Mouse (Mus musculus) MEL (cell line): ENCODE measurements around the gene Myl6b. TPM values are rescaled to one million over a fixed set of nuclear protein-coding genes. Genes with fewer than 3 reads are reported as not detected.

Source experiments
- DNase-seq: peaks from one replicate; pipeline ENCODE4 v3.0.0; 2011; ENCODE audit warnings: low read depth, low spot score
- H3K27ac ChIP-seq: 2 replicates; pipeline ENCODE4 v1.5.1; 2012; ENCODE audit warnings: low read depth, mild to moderate bottlenecking, control low read depth, low read length, moderate library complexity; ENCODE audit not compliant: control insufficient read depth
- H3K27me3 ChIP-seq, 2 experiments: fragments of 150-350 bp in 1 of 2; sonication (generic) in 1 of 2; 2 replicates each; pipeline ENCODE4 v1.6.1; 2012; ENCODE audit warnings: low read length in 2 of 2, mild to moderate bottlenecking in 2 of 2, improper control_type of control experiment in 1 of 2, moderate library complexity in 1 of 2; ENCODE audit not compliant: insufficient read depth in 2 of 2, control insufficient read depth in 1 of 2
- H3K36me3 ChIP-seq, 2 experiments: 2 replicates each; pipeline ENCODE4 v1.6.1; 2012 to 2014; ENCODE audit warnings: low read length in 2 of 2, improper control_type of control experiment in 1 of 2, inconsistent platforms in 1 of 2, mild to moderate bottlenecking in 1 of 2; ENCODE audit not compliant: insufficient read depth in 2 of 2, control insufficient read depth in 1 of 2
- H3K4me1 ChIP-seq, 2 experiments: fragments of 150-350 bp in 1 of 2; sonication (generic) in 1 of 2; 2 replicates each; pipeline ENCODE4 v1.6.1; 2012; ENCODE audit warnings: low read length in 2 of 2, improper control_type of control experiment in 1 of 2, mild to moderate bottlenecking in 1 of 2; ENCODE audit not compliant: insufficient read depth in 2 of 2, control insufficient read depth in 1 of 2
- H3K4me3 ChIP-seq, 2 experiments: fragments of 150-350 bp in 1 of 2; sonication (generic) in 1 of 2; 2 replicates each; pipeline ENCODE4 v1.5.1; 2012; ENCODE audit warnings: low read depth in 2 of 2, low read length in 2 of 2, mild to moderate bottlenecking in 2 of 2, moderate library complexity in 2 of 2, control low read depth in 1 of 2, improper control_type of control experiment in 1 of 2; ENCODE audit not compliant: control insufficient read depth in 1 of 2, insufficient read depth in 1 of 2
- H3K79me2 ChIP-seq: 2 replicates; pipeline ENCODE4 v1.6.1; 2012; ENCODE audit warnings: mild to moderate bottlenecking, low read length, moderate library complexity; ENCODE audit not compliant: control insufficient read depth, poor library complexity, insufficient read depth
- H3K9ac ChIP-seq: 2 replicates; pipeline ENCODE4 v1.6.1; 2012; ENCODE audit warnings: low read depth, mild to moderate bottlenecking, control low read depth, low read length, moderate library complexity; ENCODE audit not compliant: control insufficient read depth, poor library complexity, severe bottlenecking
- H3K9me3 ChIP-seq: fragments of 150-350 bp; sonication (generic); replicated peaks from 2 replicates; pipeline ENCODE4 v1.6.1; 2012; ENCODE audit warnings: mild to moderate bottlenecking, low read length, improper control_type of control experiment, moderate library complexity; ENCODE audit not compliant: insufficient read depth
- CHD1 ChIP-seq: IDR thresholded peaks from 2 replicates; pipeline ENCODE4 v1.6.1; 2012; ENCODE audit warnings: low read depth, mild to moderate bottlenecking, inconsistent platforms, low read length, improper control_type of control experiment
- CHD2 ChIP-seq: IDR thresholded peaks from 2 replicates; pipeline ENCODE4 v1.6.1; 2011; ENCODE audit warnings: low read length, improper control_type of control experiment
- ELF1 ChIP-seq: IDR thresholded peaks from 2 replicates; pipeline ENCODE4 v1.6.1; 2014; ENCODE audit warnings: low read depth, mild to moderate bottlenecking, inconsistent platforms, low read length, improper control_type of control experiment, moderate library complexity
- EP300 ChIP-seq, 2 experiments: IDR thresholded peaks; 2 replicates each; pipeline ENCODE4 v1.6.1; 2011; ENCODE audit warnings: improper control_type of control experiment in 2 of 2, low read length in 2 of 2, low read depth in 1 of 2, mild to moderate bottlenecking in 1 of 2
- GABPA ChIP-seq: IDR thresholded peaks from 2 replicates; pipeline ENCODE4 v1.6.1; 2012; ENCODE audit warnings: low read depth, mild to moderate bottlenecking, inconsistent platforms, low read length, improper control_type of control experiment, moderate library complexity
- GATA1 ChIP-seq: IDR thresholded peaks from 2 replicates; pipeline ENCODE4 v1.6.1; 2011; ENCODE audit warnings: low read depth, low read length, improper control_type of control experiment
- HCFC1 ChIP-seq: IDR thresholded peaks from 2 replicates; pipeline ENCODE4 v1.6.1; 2012; ENCODE audit warnings: low read depth, mild to moderate bottlenecking, inconsistent platforms, low read length, improper control_type of control experiment, moderate library complexity
- MXI1 ChIP-seq: IDR thresholded peaks from 2 replicates; pipeline ENCODE4 v1.6.1; 2011; ENCODE audit warnings: mild to moderate bottlenecking, low read depth, low read length, improper control_type of control experiment
- POLR2A ChIP-seq, 2 experiments: IDR thresholded peaks; 2 replicates each; pipeline ENCODE4 v1.6.1; 2011 to 2012; ENCODE audit warnings: low read length in 2 of 2, mild to moderate bottlenecking in 2 of 2, control low read depth in 1 of 2, improper control_type of control experiment in 1 of 2, low read depth in 1 of 2, moderate library complexity in 1 of 2; ENCODE audit not compliant: control insufficient read depth in 1 of 2, insufficient read depth in 1 of 2, poor library complexity in 1 of 2
- POLR2AphosphoS5 ChIP-seq: IDR thresholded peaks from 2 replicates; pipeline ENCODE4 v1.6.1; 2012; ENCODE audit warnings: low read depth, borderline replicate concordance, mild to moderate bottlenecking, inconsistent platforms, low read length, moderate library complexity, mixed read lengths
- RAD21 ChIP-seq: IDR thresholded peaks from 2 replicates; pipeline ENCODE4 v1.6.1; 2011; ENCODE audit warnings: mild to moderate bottlenecking, low read depth, low read length, improper control_type of control experiment
- RCOR1 ChIP-seq: IDR thresholded peaks from 2 replicates; pipeline ENCODE4 v1.6.1; 2012; ENCODE audit warnings: low read depth, mild to moderate bottlenecking, inconsistent platforms, low read length, improper control_type of control experiment
- SIN3A ChIP-seq: IDR thresholded peaks from 2 replicates; pipeline ENCODE4 v1.6.1; 2012; ENCODE audit warnings: low read length, improper control_type of control experiment, inconsistent platforms
- TAL1 ChIP-seq: IDR thresholded peaks from 2 replicates; pipeline ENCODE4 v1.6.1; 2012; ENCODE audit warnings: mild to moderate bottlenecking, inconsistent platforms, low read length, moderate library complexity, mixed read lengths
- TBP ChIP-seq: IDR thresholded peaks from 2 replicates; pipeline ENCODE4 v1.8.0; 2011; ENCODE audit warnings: low read depth, low read length, improper control_type of control experiment
- TCF12 ChIP-seq: IDR thresholded peaks from 2 replicates; pipeline ENCODE4 v1.6.1; 2014; ENCODE audit warnings: low read depth, mild to moderate bottlenecking, inconsistent platforms, low read length, improper control_type of control experiment, moderate library complexity
- UBTF ChIP-seq: IDR thresholded peaks from 2 replicates; pipeline ENCODE4 v1.6.1; 2012; ENCODE audit warnings: low read depth, mild to moderate bottlenecking, inconsistent platforms, low read length, improper control_type of control experiment, moderate library complexity, borderline replicate concordance; ENCODE audit not compliant: insufficient read depth
- USF2 ChIP-seq, 2 experiments: IDR thresholded peaks; 2 replicates each; pipeline ENCODE4 v1.6.1; 2011 to 2012; ENCODE audit warnings: improper control_type of control experiment in 2 of 2, low read length in 2 of 2, borderline replicate concordance in 1 of 2, inconsistent platforms in 1 of 2, low read depth in 1 of 2, mild to moderate bottlenecking in 1 of 2; ENCODE audit not compliant: insufficient read depth in 1 of 2
- ZC3H11A ChIP-seq: IDR thresholded peaks from 2 replicates; pipeline ENCODE4 v1.6.1; 2012; ENCODE audit warnings: low read depth, mild to moderate bottlenecking, inconsistent platforms, low read length, improper control_type of control experiment
- polyA plus RNA-seq, 2 experiments: library from polyadenylated mRNA; stranded (reverse) in 1 of 2; unstranded in 1 of 2; fragments of >175 nt in 1 of 2; fragments of >200 nt in 1 of 2; gene quantifications; 2 replicates each; pipeline versions ENCODE4 v1.2.1 to v1.2.4; 2012; ENCODE audit warnings: low replicate concordance in 2 of 2, low read depth in 1 of 2; ENCODE audit not compliant: insufficient read length in 2 of 2, insufficient read depth in 1 of 2, missing spikeins in 1 of 2
- total RNA-seq: library from RNA; depleted of rRNA; stranded (reverse); fragments of 300-350 nt; gene quantifications from 2 replicates; pipeline ENCODE4 v1.2.3, GENCODE M21; 2012; rRNA removed

The Myl6b gene
- total and polyA plus RNA-seq, 3 experiments, result 1.8 to 18.8 TPM; not detected in 1

DNA sequence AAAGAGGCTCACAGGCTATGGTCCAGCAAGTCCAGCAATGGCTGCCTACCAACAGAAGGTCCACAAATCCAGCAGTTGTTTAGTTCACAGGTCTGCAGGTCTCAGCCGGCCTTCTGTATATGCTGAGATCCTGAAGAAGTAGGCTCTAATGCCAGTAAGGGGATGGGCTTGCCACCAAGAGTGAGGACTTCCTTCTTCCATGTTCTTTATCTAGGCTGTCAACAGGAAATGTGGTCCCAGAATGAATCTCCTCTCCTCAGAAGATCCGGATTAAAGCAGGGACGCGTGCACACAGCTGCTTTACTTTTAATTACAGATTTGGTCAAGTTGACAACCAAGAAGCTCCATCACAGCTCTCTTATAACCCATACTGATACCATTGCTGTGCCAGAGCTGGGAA lies 53.1 kb downstream of the Myl6b start:
- peaks cover 5 to 14% of the 10 kb centered on the region in 2 experiments for H3K4me1 ChIP-seq
- TF ChIP-seq USF2 (IDR thresholded peaks at IDR 0.05; ENCODE audit: borderline replicate concordance in 1 of 2, insufficient read depth in 1 of 2, low read depth in 1 of 2, low read length in 2 of 2), result no peak
- TF ChIP-seq RCOR1, result peak; percentile 78
- TF ChIP-seq ELF1, result 0 out of 2 replicates have a peak, but pooled peaks have one; percentile 15
- TF ChIP-seq TBP, result no peak
- TF ChIP-seq GATA1, result 0 out of 2 replicates have a peak, but pooled peaks have one; percentile 35
- H3K27ac ChIP-seq, result no peak overlapping the region
- no peak overlapping the region for H3K4me3 ChIP-seq
- no peaks in the 10 kb centered on the region for H3K79me2 ChIP-seq
- DNase-seq, result peak; percentile 42
- H3K36me3 ChIP-seq, result peaks cover 0 to 11% of the 10 kb centered on the region in 2 experiments; a peak in 2 of 4 replicates
- H3K9ac ChIP-seq, result no peak overlapping the region
- H3K9me3 ChIP-seq, result no peaks in the 10 kb centered on the region
- no peaks in the 10 kb centered on the region for H3K27me3 ChIP-seq

DNA sequence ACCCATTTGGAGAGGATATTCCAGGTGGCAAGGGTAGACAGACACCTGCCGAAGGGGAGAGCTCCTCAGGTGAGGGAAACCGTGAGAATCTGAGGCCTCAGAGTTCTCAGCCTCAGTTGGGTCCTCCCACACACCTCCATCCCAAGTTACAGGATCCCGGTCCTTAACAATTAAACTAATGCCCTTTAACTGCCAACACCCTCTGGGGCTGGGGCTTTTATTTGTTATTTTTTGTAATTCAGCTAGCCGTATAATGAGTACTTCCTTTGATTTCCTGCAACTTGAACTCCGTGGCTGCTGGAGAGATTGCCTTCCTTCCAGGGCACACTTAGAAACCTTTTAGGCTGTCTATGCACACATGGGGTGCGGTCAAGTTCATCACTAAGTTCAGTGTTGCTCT lies 54.1 kb downstream of the Myl6b start:
- H3K36me3 ChIP-seq, result peaks cover 0 to 11% of the 10 kb centered on the region in 2 experiments; a peak in 3 of 4 replicates
- H3K27ac ChIP-seq, result no peak overlapping the region
- no peaks in the 10 kb centered on the region for H3K27me3 ChIP-seq
- H3K79me2 ChIP-seq, result no peaks in the 10 kb centered on the region
- no peaks in the 10 kb centered on the region for H3K9me3 ChIP-seq
- TF ChIP-seq GABPA (no peak), RAD21 (no peak), POLR2A (IDR thresholded peaks at IDR 0.05; ENCODE audit: control insufficient read depth in 1 of 2, insufficient read depth in 1 of 2, low read depth in 1 of 2, low read length in 2 of 2, poor library complexity in 1 of 2) (no peak), EP300 (IDR thresholded peaks at IDR 0.05; ENCODE audit: low read depth in 1 of 2, low read length in 2 of 2) (no peak), SIN3A (no peak), RCOR1 (no peak), HCFC1 (no peak), USF2 (IDR thresholded peaks at IDR 0.05; ENCODE audit: borderline replicate concordance in 1 of 2, insufficient read depth in 1 of 2, low read depth in 1 of 2, low read length in 2 of 2) (no peak), POLR2AphosphoS5 (no peak), MXI1 (no peak), CHD2 (no peak), TCF12 (no peak), ZC3H11A (no peak), TAL1 (no peak), CHD1 (no peak), UBTF (no peak)
- H3K4me1 ChIP-seq, result peaks cover 5 to 14% of the 10 kb centered on the region in 2 experiments
- no peak overlapping the region for H3K4me3 ChIP-seq
- no peak for DNase-seq
- H3K9ac ChIP-seq, result no peak overlapping the region

Other genes with a start within 250 kb of the Myl6b start
- gene Apon, start 244.6 kb downstream of the Myl6b start, total RNA-seq, result 0.27 and 0.46 TPM in 2 replicates
- under 1 TPM in 1 of 2 experiments, not detected in 1; 0.46 TPM for gene Apon, start 244.6 kb downstream of the Myl6b start, polyA plus RNA-seq
- gene Apof, start 230.0 kb downstream of the Myl6b start, total RNA-seq, result not detected in 2 replicates
- not detected for gene Apof, start 230.0 kb downstream of the Myl6b start, polyA plus RNA-seq
- 3.4 and 3.6 TPM in 2 replicates for gene Stat2, start 228.1 kb downstream of the Myl6b start, total RNA-seq
- 1 to 10 TPM in 1 of 2 experiments, not detected in 1; 6.6 TPM for gene Stat2, start 228.1 kb downstream of the Myl6b start, polyA plus RNA-seq
- 0.12 and 0.20 TPM in 2 replicates for gene Il23a, start 199.9 kb downstream of the Myl6b start, total RNA-seq
- gene Il23a, start 199.9 kb downstream of the Myl6b start, polyA plus RNA-seq, result under 1 TPM in 1 of 2 experiments, not detected in 1; 0.29 TPM
- 6.8 and 7.9 TPM in 2 replicates for gene Pan2, start 195.3 kb downstream of the Myl6b start, total RNA-seq
- gene Pan2, start 195.3 kb downstream of the Myl6b start, polyA plus RNA-seq, result 10 to 100 TPM in 1 of 2 experiments, not detected in 1; 28.6 TPM
- 92.4 and 98.1 TPM in 2 replicates for gene Cnpy2, start 176.2 kb downstream of the Myl6b start, total RNA-seq
- 100 to 1,000 TPM in 1 of 2 experiments, not detected in 1; 107 TPM for gene Cnpy2, start 176.2 kb downstream of the Myl6b start, polyA plus RNA-seq
- gene Cs, start 161.0 kb downstream of the Myl6b start, total RNA-seq, result 161 and 187 TPM in 2 replicates
- 100 to 1,000 TPM; 133 to 256 TPM for gene Cs, start 161.0 kb downstream of the Myl6b start, polyA plus RNA-seq
- gene Coq10a, start 129.7 kb downstream of the Myl6b start, total RNA-seq, result 6.8 and 7.7 TPM in 2 replicates
- 10 to 100 TPM in 1 of 2 experiments, not detected in 1; 14.1 TPM for gene Coq10a, start 129.7 kb downstream of the Myl6b start, polyA plus RNA-seq
- gene Ankrd52, start 121.6 kb downstream of the Myl6b start, total RNA-seq, result 9.5 and 10.0 TPM in 2 replicates
- 10 to 100 TPM in 1 of 2 experiments, not detected in 1; 39.9 TPM for gene Ankrd52, start 121.6 kb downstream of the Myl6b start, polyA plus RNA-seq
- not detected in 2 replicates for gene Slc39a5, start 97.5 kb downstream of the Myl6b start, total RNA-seq
- not detected for gene Slc39a5, start 97.5 kb downstream of the Myl6b start, polyA plus RNA-seq
- 33.7 and 39.9 TPM in 2 replicates for gene Nabp2, start 87.2 kb downstream of the Myl6b start, total RNA-seq
- 100 to 1,000 TPM; 166 to 249 TPM for gene Nabp2, start 87.2 kb downstream of the Myl6b start, polyA plus RNA-seq
- 25.4 and 28.1 TPM in 2 replicates for gene Rnf41, start 87.0 kb downstream of the Myl6b start, total RNA-seq
- gene Rnf41, start 87.0 kb downstream of the Myl6b start, polyA plus RNA-seq, result 10 to 100 TPM in 1 of 2 experiments, not detected in 1; 27.4 TPM
- gene Smarcc2, start 39.4 kb downstream of the Myl6b start, total RNA-seq, result 22.3 and 24.8 TPM in 2 replicates
- gene Smarcc2, start 39.4 kb downstream of the Myl6b start, polyA plus RNA-seq, result 100 to 1,000 TPM in 1 of 2 experiments, 10 to 100 TPM in 1; 68.8 to 226 TPM
- 560 and 589 TPM in 2 replicates for gene Myl6, start 4.5 kb downstream of the Myl6b start, total RNA-seq
- 100 to 1,000 TPM in 1 of 2 experiments, not detected in 1; 399 TPM for gene Myl6, start 4.5 kb downstream of the Myl6b start, polyA plus RNA-seq
- gene Esyt1, start 27.2 kb upstream of the Myl6b start, total RNA-seq, result 35.1 and 35.9 TPM in 2 replicates
- 10 to 100 TPM; 53.4 to 57.0 TPM for gene Esyt1, start 27.2 kb upstream of the Myl6b start, polyA plus RNA-seq
- 14.2 and 14.6 TPM in 2 replicates for gene Zc3h10, start 49.1 kb upstream of the Myl6b start, total RNA-seq
- 10 to 100 TPM in 1 of 2 experiments, not detected in 1; 17.3 TPM for gene Zc3h10, start 49.1 kb upstream of the Myl6b start, polyA plus RNA-seq
- gene Rpl41, start 50.6 kb upstream of the Myl6b start, total RNA-seq, result 6,649 and 6,931 TPM in 2 replicates
- gene Rpl41, start 50.6 kb upstream of the Myl6b start, polyA plus RNA-seq, result over 10,000 TPM in 1 of 2 experiments, 100 to 1,000 TPM in 1; 274 to 10,905 TPM
- gene Pa2g4, start 67.3 kb upstream of the Myl6b start, total RNA-seq, result 232 and 235 TPM in 2 replicates
- 100 to 1,000 TPM; 298 to 663 TPM for gene Pa2g4, start 67.3 kb upstream of the Myl6b start, polyA plus RNA-seq
- gene Erbb3, start 91.0 kb upstream of the Myl6b start, total RNA-seq, result 0.39 and 0.42 TPM in 2 replicates
- gene Erbb3, start 91.0 kb upstream of the Myl6b start, polyA plus RNA-seq, result under 1 TPM in 1 of 2 experiments, not detected in 1; 0.29 TPM
- gene Rps26, start 128.1 kb upstream of the Myl6b start, total RNA-seq, result 2,338 and 2,523 TPM in 2 replicates
- 1,000 to 10,000 TPM in 1 of 2 experiments, not detected in 1; 2,530 TPM for gene Rps26, start 128.1 kb upstream of the Myl6b start, polyA plus RNA-seq
- not detected in 2 replicates for gene Ikzf4, start 147.3 kb upstream of the Myl6b start, total RNA-seq
- gene Ikzf4, start 147.3 kb upstream of the Myl6b start, polyA plus RNA-seq, result under 1 TPM in 1 of 2 experiments, not detected in 1; 0.03 TPM
- gene Suox, start 175.4 kb upstream of the Myl6b start, total RNA-seq, result 4.7 and 4.9 TPM in 2 replicates
- gene Suox, start 175.4 kb upstream of the Myl6b start, polyA plus RNA-seq, result 1 to 10 TPM in 1 of 2 experiments, not detected in 1; 7.2 TPM
- 16.2 and 18.7 TPM in 2 replicates for gene Rab5b, start 197.6 kb upstream of the Myl6b start, total RNA-seq
- 10 to 100 TPM; 23.3 to 45.7 TPM for gene Rab5b, start 197.6 kb upstream of the Myl6b start, polyA plus RNA-seq
- 0.13 and 0.15 TPM in 2 replicates for gene Pmel, start 205.5 kb upstream of the Myl6b start, total RNA-seq
- under 1 TPM in 1 of 2 experiments, not detected in 1; 0.45 TPM for gene Pmel, start 205.5 kb upstream of the Myl6b start, polyA plus RNA-seq
- 34.2 and 40.5 TPM in 2 replicates for gene Cdk2, start 206.3 kb upstream of the Myl6b start, total RNA-seq
- gene Cdk2, start 206.3 kb upstream of the Myl6b start, polyA plus RNA-seq, result 10 to 100 TPM in 1 of 2 experiments, not detected in 1; 72.4 TPM
- 0.69 and 1.0 TPM in 2 replicates for gene Dgka, start 246.2 kb upstream of the Myl6b start, total RNA-seq
- 1 to 10 TPM in 1 of 2 experiments, not detected in 1; 3.5 TPM for gene Dgka, start 246.2 kb upstream of the Myl6b start, polyA plus RNA-seq
- gene Pym1, start 249.2 kb upstream of the Myl6b start, total RNA-seq, result 64.2 and 77.4 TPM in 2 replicates
- 100 to 1,000 TPM in 1 of 2 experiments, not detected in 1; 107 TPM for gene Pym1, start 249.2 kb upstream of the Myl6b start, polyA plus RNA-seq